Mouse (Mus musculus) thymus, adult 2 months (tissue): ENCODE data around the gene Ckap4. TPM values are rescaled to one million over a fixed set of nuclear protein-coding genes. Genes with fewer than 3 reads are reported as not detected.

Source experiments
- DNase-seq: peaks from one replicate; pipeline ENCODE4 v3.0.0; 2021
- H3K27ac ChIP-seq: fragments of 200-500 bp; 2 replicates; pipeline ENCODE4 v1.5.1; 2012; ENCODE audit warnings: low read length, control low read depth; ENCODE audit not compliant: control insufficient read depth, insufficient read depth
- H3K27me3 ChIP-seq: fragments of 200-500 bp; 2 replicates; pipeline ENCODE4 v1.6.1; 2012; ENCODE audit warnings: mild to moderate bottlenecking, low read length, moderate library complexity, mixed read lengths; ENCODE audit not compliant: control insufficient read depth, insufficient read depth
- H3K36me3 ChIP-seq: fragments of 200-500 bp; 2 replicates; pipeline ENCODE4 v1.6.1; 2012; ENCODE audit warnings: mild to moderate bottlenecking, low read length, moderate library complexity; ENCODE audit not compliant: control insufficient read depth, insufficient read depth
- H3K4me1 ChIP-seq: fragments of 200-500 bp; replicated peaks from 2 replicates; pipeline ENCODE4 v1.6.1; 2012; ENCODE audit warnings: low read length; ENCODE audit not compliant: control insufficient read depth, insufficient read depth
- H3K4me3 ChIP-seq: fragments of 200-500 bp; 2 replicates; pipeline ENCODE4 v1.5.1; 2012; ENCODE audit warnings: mild to moderate bottlenecking, low read length, control low read depth, moderate library complexity; ENCODE audit not compliant: control insufficient read depth, insufficient read depth
- CTCF ChIP-seq: fragments of 200-500 bp; IDR thresholded peaks from 2 replicates; pipeline ENCODE4 v1.5.1; 2012; ENCODE audit warnings: mild to moderate bottlenecking, control low read depth, low read length, moderate library complexity, borderline replicate concordance; ENCODE audit not compliant: control insufficient read depth, poor library complexity, insufficient read depth; ENCODE audit errors: extremely low read depth
- POLR2A ChIP-seq: fragments of 200-500 bp; IDR thresholded peaks from 2 replicates; pipeline ENCODE4 v1.6.1; 2012; ENCODE audit warnings: mild to moderate bottlenecking, low read length, control low read depth, moderate library complexity; ENCODE audit not compliant: control insufficient read depth, poor library complexity, insufficient read depth; ENCODE audit errors: extremely low read depth
- WGBS: fragments of 180-500 bp; shearing (Covaris S2); methylation state at CpG from one replicate; pipeline ENCODE4 v1.1.7; 2018; 5-methylcytosine and 5-hydroxymethylcytosine counted together
- polyA plus RNA-seq: library from polyadenylated mRNA; depleted of rRNA; stranded (reverse); fragments of >200 nt; gene quantifications from 2 replicates; pipeline ENCODE4 v1.2.3, GENCODE M21; 2012

Gene Ckap4
- polyA plus RNA-seq, 1 experiment = 8.0 TPM

DNA sequence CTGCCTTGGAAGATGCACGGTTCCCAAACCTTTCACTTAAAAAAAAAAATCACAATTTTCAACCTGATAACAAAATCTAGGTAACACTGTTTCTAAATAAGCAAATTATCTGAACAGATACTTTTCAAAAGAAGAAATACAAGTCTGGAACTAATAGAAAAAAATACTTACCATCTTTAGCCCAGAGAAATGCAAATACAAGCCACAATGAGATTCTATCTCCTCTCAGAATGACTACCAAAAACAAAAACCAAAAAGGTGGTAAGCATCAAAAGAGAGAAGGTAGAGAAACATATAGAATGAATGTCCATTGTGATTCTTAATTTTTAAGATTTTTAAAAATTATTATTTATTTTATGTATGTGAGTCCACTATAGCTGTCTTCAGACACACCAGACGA is 18.6 kb upstream of the Ckap4 start:
- TF ChIP-seq POLR2A (no peak), CTCF (no peak)
- DNase-seq = no peak
- WGBS = 95% methylated on average over 2 of the region's 2 CpGs
- Histone ChIP-seq H3K27ac (no peak overlapping the region), H3K36me3 (no peaks in the 10 kb centered on the region), H3K4me3 (no peak overlapping the region), H3K27me3 (no peaks in the 10 kb centered on the region), H3K4me1 (peaks cover 10% of the 10 kb centered on the region)

GRCm38 (mm10) chr10:84551846-84552245 is 18.0 kb upstream of the Ckap4 start:
- DNase-seq = no peak
- Histone ChIP-seq H3K36me3 (no peaks in the 10 kb centered on the region), H3K4me1 (peaks cover 10% of the 10 kb centered on the region), H3K27ac (no peak overlapping the region), H3K27me3 (no peaks in the 10 kb centered on the region), H3K4me3 (no peak overlapping the region)
- TF ChIP-seq CTCF (no peak), POLR2A (no peak)
- 96% methylated on average over 3 of the region's 3 CpGs for WGBS

DNA sequence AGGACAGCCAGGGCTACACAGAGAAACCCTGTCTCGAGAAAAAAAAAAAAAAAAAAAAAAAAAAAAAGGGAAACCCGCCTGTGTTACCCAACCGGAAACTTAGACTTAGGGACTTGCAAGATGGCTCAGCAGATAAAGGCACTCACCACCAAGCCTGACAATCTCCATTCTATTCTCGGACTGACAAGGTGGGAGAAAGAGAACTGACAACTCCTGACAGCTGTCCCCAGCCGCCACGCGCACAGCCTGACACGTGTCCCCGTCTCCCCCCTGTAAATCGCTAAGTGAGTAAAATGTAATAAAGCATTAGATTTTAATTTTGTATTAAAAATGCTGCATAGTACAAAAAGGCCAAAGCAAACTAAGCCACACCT is 16.0 kb upstream of the Ckap4 start:
- H3K27ac ChIP-seq = no peak overlapping the region
- 5% methylated on average over 10 of the region's 10 CpGs for WGBS
- H3K36me3 ChIP-seq = no peaks in the 10 kb centered on the region
- H3K4me1 ChIP-seq = peaks cover 10% of the 10 kb centered on the region
- TF ChIP-seq POLR2A = no peak
- TF ChIP-seq CTCF = no peak
- no peaks in the 10 kb centered on the region for H3K27me3 ChIP-seq
- H3K4me3 ChIP-seq = no peak overlapping the region
- no peak for DNase-seq

GRCm38 (mm10) chr10:84549146-84549919 is 15.5 kb upstream of the Ckap4 start:
- Histone ChIP-seq H3K36me3 (no peaks in the 10 kb centered on the region), H3K27me3 (no peaks in the 10 kb centered on the region), H3K4me3 (no peak overlapping the region), H3K27ac (no peak overlapping the region), H3K4me1 (peaks cover 10% of the 10 kb centered on the region)
- DNase-seq = no peak
- WGBS = 41% methylated on average over 17 of the region's 17 CpGs
- no peak for TF ChIP-seq CTCF
- TF ChIP-seq POLR2A = no peak

DNA sequence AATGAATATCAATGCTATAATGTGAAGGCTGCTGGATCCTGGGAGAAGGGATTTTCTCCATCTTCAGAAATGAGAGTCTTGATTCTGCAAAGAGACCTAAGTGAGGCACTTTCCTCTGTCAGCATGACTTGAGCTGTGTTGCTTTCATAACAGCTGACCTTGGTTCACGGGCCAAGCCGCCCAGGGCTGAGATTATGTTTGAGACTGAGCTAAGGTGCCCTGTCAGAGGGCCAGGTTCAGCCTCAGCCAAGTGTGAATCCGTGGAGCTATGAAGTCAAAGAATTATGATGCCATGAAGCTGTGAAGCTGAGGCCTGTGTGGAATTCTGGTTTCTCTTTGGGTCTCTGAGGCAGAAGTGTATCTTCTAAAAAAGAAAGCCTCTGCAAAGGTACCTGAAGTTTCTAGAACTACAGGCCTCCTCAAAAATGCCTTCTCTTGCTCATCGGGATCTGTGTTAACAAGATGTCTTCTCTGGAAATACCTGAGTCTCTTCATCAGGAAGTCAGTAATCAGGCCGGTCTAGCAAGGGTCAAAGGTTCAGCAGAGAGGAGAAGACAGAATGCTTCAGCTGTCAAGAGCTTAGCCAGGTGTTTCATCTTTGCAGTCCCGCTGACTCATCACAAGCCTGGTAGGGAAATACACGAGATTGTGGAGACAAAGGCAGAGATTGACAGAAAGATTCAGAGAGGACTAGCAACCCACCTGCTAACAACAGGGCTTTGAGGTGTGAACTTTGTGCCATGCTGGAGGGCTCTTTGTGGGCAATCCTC is 11.2 kb upstream of the Ckap4 start:
- WGBS = 76% methylated on average over 7 of the region's 7 CpGs
- no peak for DNase-seq
- no peak for TF ChIP-seq CTCF
- no peak for TF ChIP-seq POLR2A
- no peak overlapping the region for H3K4me3 ChIP-seq
- H3K36me3 ChIP-seq = no peaks in the 10 kb centered on the region
- no peaks in the 10 kb centered on the region for H3K27me3 ChIP-seq
- H3K4me1 ChIP-seq = peaks cover 9% of the 10 kb centered on the region
- no peak overlapping the region for H3K27ac ChIP-seq

DNA sequence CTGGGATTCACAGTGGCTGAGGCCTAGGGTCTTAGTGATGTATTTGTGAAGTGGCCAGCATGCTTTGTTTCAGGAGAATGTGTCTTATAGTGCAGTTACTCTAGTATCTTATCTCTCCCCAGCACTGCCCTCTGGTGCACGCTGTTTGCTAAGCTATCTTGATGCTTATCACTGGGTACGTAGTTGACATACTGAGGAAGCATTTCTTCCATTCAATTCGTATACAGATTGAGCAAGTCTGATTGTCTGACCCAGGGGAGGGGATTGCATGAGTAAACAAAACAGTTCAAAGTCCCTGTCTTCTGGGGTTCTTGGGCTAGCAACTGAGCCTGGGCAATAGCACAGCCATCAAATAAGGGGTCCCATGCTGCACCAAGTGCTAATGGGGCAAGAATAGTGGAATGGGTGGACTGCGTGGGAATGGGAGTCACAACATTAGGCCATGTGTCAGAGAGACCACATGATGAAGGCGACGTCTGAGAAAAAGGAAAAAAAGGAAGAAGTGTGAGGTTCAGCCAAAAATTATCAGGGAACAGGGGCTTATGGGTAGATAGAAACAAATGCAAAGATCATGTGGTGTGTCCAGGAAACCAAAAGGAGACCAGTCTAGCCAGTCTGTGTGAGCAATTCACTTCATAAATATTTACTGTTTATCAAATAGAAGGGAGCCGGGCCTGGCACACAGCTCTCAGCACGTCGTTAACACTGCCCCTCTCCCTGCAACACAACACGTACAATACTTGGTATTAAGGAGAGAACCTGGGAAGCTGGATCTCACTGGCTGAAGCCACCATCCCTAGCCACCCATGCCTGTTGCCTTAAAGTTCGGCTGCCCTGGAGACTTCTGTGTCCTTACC is 9.2 kb upstream of the Ckap4 start:
- no peak overlapping the region for H3K4me3 ChIP-seq
- DNase-seq = no peak
- no peaks in the 10 kb centered on the region for H3K27me3 ChIP-seq
- no peaks in the 10 kb centered on the region for H3K36me3 ChIP-seq
- H3K4me1 ChIP-seq = no peaks in the 10 kb centered on the region
- 68% methylated on average over 11 of the region's 11 CpGs for WGBS
- no peak overlapping the region for H3K27ac ChIP-seq
- no peak for TF ChIP-seq CTCF
- no peak for TF ChIP-seq POLR2A
